Mouse (Mus musculus): Measurements from ENCODE around the gene Arhgap11a. TPM values are rescaled to one million over a fixed set of nuclear protein-coding genes. Genes with fewer than 3 reads are reported as not detected.

Arhgap11a gene
- total RNA-seq, 1 experiment from 2014 or later, result 18.9 TPM

- ATAC-seq (replicated peaks; ENCODE audit: insufficient number of reproducible peaks, low FRiP score, low TSS enrichment, poor library complexity, severe bottlenecking), result no peak
These were observed 27.2 kb downstream of the Arhgap11a start for GRCm38 (mm10) chr2:113821176-113821734.

- 0 out of 2 replicates have a peak, but pooled peaks have one; percentile 45 for ATAC-seq (replicated peaks; ENCODE audit: insufficient number of reproducible peaks, low FRiP score, low TSS enrichment, poor library complexity, severe bottlenecking)
These were observed 28.3 kb downstream of the Arhgap11a start for GRCm38 (mm10) chr2:113820117-113820516.

- no peak for ATAC-seq (replicated peaks; ENCODE audit: insufficient number of reproducible peaks, low FRiP score, low TSS enrichment, poor library complexity, severe bottlenecking)
These were observed 30.5 kb downstream of the Arhgap11a start for GRCm38 (mm10) chr2:113817681-113818606.

- ATAC-seq (replicated peaks; ENCODE audit: insufficient number of reproducible peaks, low FRiP score, low TSS enrichment, poor library complexity, severe bottlenecking), result no peak
These were observed 40.8 kb downstream of the Arhgap11a start for GRCm38 (mm10) chr2:113807640-113808039.

GRCm38 (mm10) chr2:113806851-113807577, 41.4 kb downstream of the Arhgap11a start:
- no peak for ATAC-seq (replicated peaks; ENCODE audit: insufficient number of reproducible peaks, low FRiP score, low TSS enrichment, poor library complexity, severe bottlenecking)

GRCm38 (mm10) chr2:113805765-113806164, 42.7 kb downstream of the Arhgap11a start:
- ATAC-seq (replicated peaks; ENCODE audit: insufficient number of reproducible peaks, low FRiP score, low TSS enrichment, poor library complexity, severe bottlenecking), result no peak

GRCm38 (mm10) chr2:113803753-113804152, 44.7 kb downstream of the Arhgap11a start:
- no peak for ATAC-seq (replicated peaks; ENCODE audit: insufficient number of reproducible peaks, low FRiP score, low TSS enrichment, poor library complexity, severe bottlenecking)

- no peak for ATAC-seq (replicated peaks; ENCODE audit: insufficient number of reproducible peaks, low FRiP score, low TSS enrichment, poor library complexity, severe bottlenecking)
These were observed 47.6 kb downstream of the Arhgap11a start for GRCm38 (mm10) chr2:113800846-113801245.

- no peak for ATAC-seq (replicated peaks; ENCODE audit: insufficient number of reproducible peaks, low FRiP score, low TSS enrichment, poor library complexity, severe bottlenecking)
These were observed 49.9 kb downstream of the Arhgap11a start for GRCm38 (mm10) chr2:113798605-113799004.

GRCm38 (mm10) chr2:113795186-113795585, 53.3 kb downstream of the Arhgap11a start:
- ATAC-seq (replicated peaks; ENCODE audit: insufficient number of reproducible peaks, low FRiP score, low TSS enrichment, poor library complexity, severe bottlenecking), result no peak

- no peak for ATAC-seq (replicated peaks; ENCODE audit: insufficient number of reproducible peaks, low FRiP score, low TSS enrichment, poor library complexity, severe bottlenecking)
These were observed 54.9 kb downstream of the Arhgap11a start for GRCm38 (mm10) chr2:113793521-113793920.

GRCm38 (mm10) chr2:113788821-113789387, 59.6 kb downstream of the Arhgap11a start:
- ATAC-seq (replicated peaks; ENCODE audit: insufficient number of reproducible peaks, low FRiP score, low TSS enrichment, poor library complexity, severe bottlenecking), result no peak

GRCm38 (mm10) chr2:113787882-113788281, 60.6 kb downstream of the Arhgap11a start:
- ATAC-seq (replicated peaks; ENCODE audit: insufficient number of reproducible peaks, low FRiP score, low TSS enrichment, poor library complexity, severe bottlenecking), result no peak

- ATAC-seq (replicated peaks; ENCODE audit: insufficient number of reproducible peaks, low FRiP score, low TSS enrichment, poor library complexity, severe bottlenecking), result no peak
These were observed 63.6 kb downstream of the Arhgap11a start for GRCm38 (mm10) chr2:113784851-113785250.

GRCm38 (mm10) chr2:113781521-113781920, 66.9 kb downstream of the Arhgap11a start:
- no peak for ATAC-seq (replicated peaks; ENCODE audit: insufficient number of reproducible peaks, low FRiP score, low TSS enrichment, poor library complexity, severe bottlenecking)
